Mouse (Mus musculus) kidney, adult 11 months (tissue): ENCODE measurements around the gene Gm49711.
"Not testable (repeated sequence)": the region's sequence is repeated elsewhere in the genome, so short reads cannot be mapped to it uniquely, and the experiment has no call there.

Experiments
- DNase-seq: peaks from one replicate; pipeline ENCODE4 v3.0.0; 2022

Gm49711 gene

DNA sequence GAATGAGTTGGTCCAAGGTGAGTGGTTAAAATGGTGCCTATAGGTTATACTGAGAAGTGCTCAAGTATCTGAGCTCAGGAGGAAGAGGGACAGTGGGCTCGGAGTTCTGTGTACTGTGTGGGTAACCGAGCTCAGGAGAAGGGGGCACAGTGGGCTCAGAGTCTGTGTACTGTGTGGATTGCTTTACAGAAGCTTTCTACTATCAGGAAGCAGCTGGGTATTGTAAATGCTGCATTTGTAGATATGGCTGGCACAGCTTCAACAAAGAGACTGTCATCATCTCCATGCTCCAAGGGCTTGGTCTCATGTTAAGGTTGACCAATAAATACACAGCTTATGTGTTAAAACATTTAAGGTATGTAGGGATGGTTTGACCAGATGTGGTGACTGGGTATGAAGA, 6.7 kb downstream of the Gm49711 start:
- DNase-seq, result no peak

GRCm38 (mm10) chr16:92070338-92070737, 12.2 kb downstream of the Gm49711 start:
- DNase-seq, result no peak

- no peak for DNase-seq
Observed at GRCm38 (mm10) chr16:92076797-92077196, 18.7 kb downstream of the Gm49711 start.

GRCm38 (mm10) chr16:92083771-92084453, 25.8 kb downstream of the Gm49711 start:
- no peak for DNase-seq

- DNase-seq, result no peak
Observed at GRCm38 (mm10) chr16:92089225-92089624, 31.1 kb downstream of the Gm49711 start.

- no peak for DNase-seq
Observed at GRCm38 (mm10) chr16:92091876-92092275, 33.8 kb downstream of the Gm49711 start.

GRCm38 (mm10) chr16:92098351-92099051, 40.4 kb downstream of the Gm49711 start:
- no peak for DNase-seq

- DNase-seq, result no peak
Observed at GRCm38 (mm10) chr16:92099598-92099997, 41.5 kb downstream of the Gm49711 start.

DNA sequence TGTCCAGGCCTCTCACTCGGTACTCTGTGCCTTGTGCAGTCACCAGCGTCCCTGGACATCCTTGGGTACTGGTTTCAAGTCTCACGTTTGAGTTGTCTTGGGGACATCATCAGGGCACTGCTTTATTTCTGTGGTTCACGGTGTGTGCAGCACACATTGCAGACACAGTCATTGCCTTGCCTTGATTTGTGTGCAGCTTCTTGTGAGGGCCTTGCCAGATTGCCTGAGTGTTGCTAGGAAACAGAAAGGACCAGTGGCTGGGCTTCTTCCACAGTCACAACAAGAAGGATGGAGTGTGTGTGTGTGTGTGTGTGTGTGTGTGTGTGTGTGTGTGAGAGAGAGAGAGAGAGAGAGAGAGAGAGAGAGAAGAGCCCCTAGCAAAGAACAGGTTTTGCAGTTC, 42.0 kb downstream of the Gm49711 start:
- no peak for DNase-seq

GRCm38 (mm10) chr16:92102115-92102514, 44.0 kb downstream of the Gm49711 start:
- no peak for DNase-seq

- DNase-seq, result not testable (repeated sequence)
Observed at GRCm38 (mm10) chr16:92102931-92103330, 44.8 kb downstream of the Gm49711 start.

DNA sequence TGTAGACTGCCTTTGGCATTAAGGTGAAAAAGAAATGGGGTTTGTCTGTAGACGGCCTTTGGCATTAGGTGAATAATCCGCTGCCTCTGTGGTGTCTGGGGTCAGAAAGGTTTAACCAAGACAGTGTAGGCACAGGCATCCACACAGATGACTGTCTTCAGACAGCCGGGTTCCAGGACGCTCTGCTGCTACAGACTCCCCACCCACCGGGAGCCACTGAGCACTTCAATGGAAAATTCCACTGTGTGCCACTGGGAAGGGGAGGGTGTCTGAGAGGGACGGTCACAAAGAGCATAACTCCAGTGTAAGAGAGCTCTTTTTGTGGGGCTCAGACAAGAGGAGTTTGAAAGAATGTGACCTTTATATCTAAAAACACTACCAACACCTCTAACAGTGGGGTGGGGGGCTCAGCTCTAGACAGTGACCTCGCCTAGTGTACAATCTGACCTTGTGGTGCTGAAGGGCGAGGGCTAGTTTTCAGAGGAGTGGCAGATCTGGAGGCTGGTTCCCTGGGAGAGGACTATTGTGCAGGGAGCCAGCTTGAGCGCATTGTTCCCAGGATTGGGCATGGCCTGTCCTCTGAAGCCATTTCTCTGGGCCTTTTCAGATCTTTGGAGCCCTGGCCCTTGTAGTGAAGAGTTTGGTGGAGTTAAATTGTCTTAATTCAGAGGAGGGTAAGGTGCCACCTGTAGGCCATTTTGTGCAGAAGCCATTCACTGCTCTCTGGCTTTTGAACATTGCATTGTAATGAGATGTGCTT, 45.6 kb downstream of the Gm49711 start:
- peak; percentile 52 for DNase-seq

- DNase-seq, result no peak
Observed at GRCm38 (mm10) chr16:92104332-92104590, 46.1 kb downstream of the Gm49711 start.

- DNase-seq, result no peak
Observed at GRCm38 (mm10) chr16:92104951-92105350, 46.8 kb downstream of the Gm49711 start.

DNA sequence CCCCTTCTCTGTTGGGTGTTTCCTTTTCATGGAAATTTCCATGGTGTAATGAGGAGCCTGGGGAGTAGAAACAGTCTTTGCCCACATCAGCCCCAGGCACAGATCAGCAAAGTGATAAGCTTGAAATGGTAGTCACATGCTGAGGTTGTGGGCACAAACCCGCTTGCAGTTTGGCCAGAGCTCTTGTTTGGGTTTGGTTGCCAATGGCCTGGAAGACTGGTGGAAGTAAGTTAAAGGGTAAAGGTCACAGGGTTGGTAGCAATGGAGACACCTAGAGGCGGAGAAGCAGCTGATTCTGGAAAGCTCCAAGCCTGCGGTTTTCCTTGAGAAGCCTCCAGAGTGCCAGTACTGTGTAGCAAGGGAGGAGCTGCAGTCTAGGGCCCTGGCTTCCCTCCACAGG, 47.5 kb downstream of the Gm49711 start:
- DNase-seq, result peak; percentile 81

DNA sequence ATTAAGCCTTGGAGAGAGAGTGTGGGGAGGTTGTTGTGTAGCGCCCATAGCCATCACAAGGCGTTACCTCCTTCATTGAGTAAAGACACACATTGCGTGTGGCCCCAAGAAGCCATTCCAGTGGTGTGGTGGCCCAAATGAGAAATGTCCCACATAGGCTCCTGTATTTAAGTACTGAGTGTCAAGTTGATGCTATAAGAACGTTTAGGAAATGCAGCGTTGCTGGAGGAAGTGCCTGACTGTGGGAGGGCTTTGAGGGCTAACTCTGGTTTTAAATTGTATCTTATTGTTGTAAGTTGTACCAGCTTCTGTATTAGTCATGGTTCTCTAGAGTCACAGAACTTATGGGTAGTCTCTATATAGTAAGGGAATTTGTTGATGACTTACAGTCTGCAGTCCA, 49.2 kb downstream of the Gm49711 start:
- DNase-seq, result no peak

- peak; percentile 55 for DNase-seq
Observed at GRCm38 (mm10) chr16:92114706-92115241, 56.7 kb downstream of the Gm49711 start.

DNA sequence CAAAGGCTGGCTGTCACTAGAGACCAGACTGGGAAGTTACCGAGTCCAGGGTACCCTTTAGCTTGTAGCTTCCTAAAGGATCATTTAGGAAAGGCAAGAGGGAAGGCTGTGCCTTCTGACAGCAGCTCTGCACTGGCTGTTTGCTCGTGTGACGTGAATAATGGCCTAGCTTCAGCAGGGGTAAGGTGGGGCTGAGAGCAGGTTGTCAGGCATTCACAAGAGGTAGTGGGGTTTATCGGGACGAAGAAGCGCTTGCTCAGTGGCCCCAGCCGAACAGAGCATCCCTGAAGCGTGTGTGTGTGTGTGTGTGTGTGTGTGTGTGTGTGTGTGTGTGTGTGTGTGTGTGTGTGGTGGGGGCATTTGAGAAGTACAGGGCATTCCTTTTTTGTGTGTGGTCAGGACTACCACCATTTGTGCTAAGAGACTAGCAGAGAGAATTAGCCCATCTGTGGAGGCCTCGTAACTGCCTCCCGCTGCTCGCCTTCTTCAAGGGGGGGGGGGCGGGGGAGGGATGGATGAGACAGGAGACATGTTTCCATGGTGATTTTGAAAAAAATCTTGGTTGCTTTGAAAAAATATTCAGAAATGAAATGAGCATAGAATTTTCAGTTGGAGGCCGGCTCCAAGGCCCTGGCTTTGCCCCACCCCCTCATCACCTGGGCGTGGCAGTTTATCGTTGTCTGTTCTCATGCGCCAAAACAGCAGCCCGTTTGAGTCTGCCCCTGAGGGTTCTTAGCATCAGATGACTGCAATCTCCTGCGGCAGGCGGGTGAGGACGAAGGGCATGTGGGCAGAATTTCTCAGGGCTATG, 57.7 kb downstream of the Gm49711 start:
- DNase-seq, result no peak

DNA sequence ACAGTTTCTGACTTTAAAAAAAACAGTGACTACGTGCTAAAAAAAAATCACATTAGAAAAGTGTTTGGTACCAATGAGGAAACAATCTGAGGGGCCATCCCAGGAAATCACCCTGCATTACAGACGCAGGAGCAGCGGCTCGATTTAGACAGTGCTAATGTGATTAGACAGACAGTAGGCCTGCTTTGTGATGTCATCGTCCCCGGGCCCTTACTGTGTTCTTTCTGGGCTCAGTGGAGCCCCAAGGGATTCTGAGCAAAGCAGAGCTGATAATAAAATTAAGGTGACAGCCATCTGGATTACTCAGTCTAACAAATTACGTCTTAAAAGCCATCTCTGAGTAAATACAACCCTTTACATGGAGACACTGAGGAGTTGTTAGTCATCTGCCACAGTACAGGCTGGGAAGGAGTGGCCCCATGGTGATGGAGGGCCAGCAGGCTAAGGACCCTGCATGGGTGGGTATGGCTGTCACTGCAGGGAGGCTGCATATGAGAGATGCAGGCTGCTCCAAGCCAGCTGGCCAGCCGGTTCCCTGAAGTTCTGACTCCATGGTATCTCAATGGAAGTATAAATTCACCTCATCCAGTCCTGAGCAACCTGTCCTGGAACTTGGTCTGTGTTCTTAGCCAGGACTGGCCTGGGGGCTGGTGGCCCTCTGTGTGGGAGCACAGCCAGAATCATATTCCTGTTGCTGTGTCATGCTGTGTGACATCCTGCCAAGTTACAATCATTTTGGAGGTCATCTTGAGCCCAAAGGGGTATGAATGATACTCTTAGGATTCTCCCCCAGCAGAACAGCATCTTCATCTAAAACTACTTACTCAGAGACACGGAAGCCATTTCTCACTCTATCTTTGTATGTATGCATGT, 59.5 kb downstream of the Gm49711 start:
- DNase-seq, result no peak

- no peak for DNase-seq
Observed at GRCm38 (mm10) chr16:92119013-92119515, 60.9 kb downstream of the Gm49711 start.

GRCm38 (mm10) chr16:92120899-92121531, 62.9 kb downstream of the Gm49711 start:
- no peak for DNase-seq
